Mouse (Mus musculus) MEL (cell line): ENCODE results near the gene Zfp362. TPM values are rescaled to one million over a fixed set of nuclear protein-coding genes. Genes with fewer than 3 reads are reported as not detected.
A peak's percentile ranks its signal among the peaks of the same experiment; 100 is the strongest.

ENCODE experiments used
- DNase-seq: peaks from one replicate; pipeline ENCODE4 v3.0.0; 2011; ENCODE audit warnings: low read depth, low spot score
- H3K27ac ChIP-seq: 2 replicates; pipeline ENCODE4 v1.5.1; 2012; ENCODE audit warnings: low read depth, mild to moderate bottlenecking, control low read depth, low read length, moderate library complexity; ENCODE audit not compliant: control insufficient read depth
- H3K27me3 ChIP-seq, 2 experiments: fragments of 150-350 bp in 1 of 2; sonication (generic) in 1 of 2; 2 replicates each; pipeline ENCODE4 v1.6.1; 2012; ENCODE audit warnings: low read length in 2 of 2, mild to moderate bottlenecking in 2 of 2, improper control_type of control experiment in 1 of 2, moderate library complexity in 1 of 2; ENCODE audit not compliant: insufficient read depth in 2 of 2, control insufficient read depth in 1 of 2
- H3K36me3 ChIP-seq, 2 experiments: 2 replicates each; pipeline ENCODE4 v1.6.1; 2012 to 2014; ENCODE audit warnings: low read length in 2 of 2, improper control_type of control experiment in 1 of 2, inconsistent platforms in 1 of 2, mild to moderate bottlenecking in 1 of 2; ENCODE audit not compliant: insufficient read depth in 2 of 2, control insufficient read depth in 1 of 2
- H3K4me1 ChIP-seq, 2 experiments: fragments of 150-350 bp in 1 of 2; sonication (generic) in 1 of 2; 2 replicates each; pipeline ENCODE4 v1.6.1; 2012; ENCODE audit warnings: low read length in 2 of 2, improper control_type of control experiment in 1 of 2, mild to moderate bottlenecking in 1 of 2; ENCODE audit not compliant: insufficient read depth in 2 of 2, control insufficient read depth in 1 of 2
- H3K4me3 ChIP-seq, 2 experiments: fragments of 150-350 bp in 1 of 2; sonication (generic) in 1 of 2; 2 replicates each; pipeline ENCODE4 v1.5.1; 2012; ENCODE audit warnings: low read depth in 2 of 2, low read length in 2 of 2, mild to moderate bottlenecking in 2 of 2, moderate library complexity in 2 of 2, control low read depth in 1 of 2, improper control_type of control experiment in 1 of 2; ENCODE audit not compliant: control insufficient read depth in 1 of 2, insufficient read depth in 1 of 2
- H3K79me2 ChIP-seq: 2 replicates; pipeline ENCODE4 v1.6.1; 2012; ENCODE audit warnings: mild to moderate bottlenecking, low read length, moderate library complexity; ENCODE audit not compliant: control insufficient read depth, poor library complexity, insufficient read depth
- H3K9ac ChIP-seq: 2 replicates; pipeline ENCODE4 v1.6.1; 2012; ENCODE audit warnings: low read depth, mild to moderate bottlenecking, control low read depth, low read length, moderate library complexity; ENCODE audit not compliant: control insufficient read depth, poor library complexity, severe bottlenecking
- H3K9me3 ChIP-seq: fragments of 150-350 bp; sonication (generic); replicated peaks from 2 replicates; pipeline ENCODE4 v1.6.1; 2012; ENCODE audit warnings: mild to moderate bottlenecking, low read length, improper control_type of control experiment, moderate library complexity; ENCODE audit not compliant: insufficient read depth
- CHD1 ChIP-seq: IDR thresholded peaks from 2 replicates; pipeline ENCODE4 v1.6.1; 2012; ENCODE audit warnings: low read depth, mild to moderate bottlenecking, inconsistent platforms, low read length, improper control_type of control experiment
- E2F4 ChIP-seq: IDR thresholded peaks from 2 replicates; pipeline ENCODE4 v1.6.1; 2011; ENCODE audit warnings: low read depth, low read length, improper control_type of control experiment, borderline replicate concordance
- ELF1 ChIP-seq: IDR thresholded peaks from 2 replicates; pipeline ENCODE4 v1.6.1; 2014; ENCODE audit warnings: low read depth, mild to moderate bottlenecking, inconsistent platforms, low read length, improper control_type of control experiment, moderate library complexity
- EP300 ChIP-seq, 2 experiments: IDR thresholded peaks; 2 replicates each; pipeline ENCODE4 v1.6.1; 2011; ENCODE audit warnings: improper control_type of control experiment in 2 of 2, low read length in 2 of 2, low read depth in 1 of 2, mild to moderate bottlenecking in 1 of 2
- GATA1 ChIP-seq: IDR thresholded peaks from 2 replicates; pipeline ENCODE4 v1.6.1; 2011; ENCODE audit warnings: low read depth, low read length, improper control_type of control experiment
- HCFC1 ChIP-seq: IDR thresholded peaks from 2 replicates; pipeline ENCODE4 v1.6.1; 2012; ENCODE audit warnings: low read depth, mild to moderate bottlenecking, inconsistent platforms, low read length, improper control_type of control experiment, moderate library complexity
- JUND ChIP-seq: IDR thresholded peaks from 2 replicates; pipeline ENCODE4 v1.6.1; 2011; ENCODE audit warnings: low read depth, mild to moderate bottlenecking, improper control_type of control experiment, low read length
- MAZ ChIP-seq: IDR thresholded peaks from 2 replicates; pipeline ENCODE4 v1.6.1; 2012; ENCODE audit warnings: low read depth, mild to moderate bottlenecking, inconsistent platforms, low read length, improper control_type of control experiment
- MEF2A ChIP-seq: IDR thresholded peaks from 2 replicates; pipeline ENCODE4 v1.6.1; 2014; ENCODE audit warnings: low read depth, mild to moderate bottlenecking, inconsistent platforms, low read length, improper control_type of control experiment; ENCODE audit not compliant: poor library complexity, insufficient replicate concordance, severe bottlenecking; ENCODE audit errors: extremely low read depth
- MXI1 ChIP-seq: IDR thresholded peaks from 2 replicates; pipeline ENCODE4 v1.6.1; 2011; ENCODE audit warnings: mild to moderate bottlenecking, low read depth, low read length, improper control_type of control experiment
- MYB ChIP-seq: IDR thresholded peaks from 2 replicates; pipeline ENCODE4 v1.6.1; 2011; ENCODE audit warnings: mild to moderate bottlenecking, low read depth, low read length, improper control_type of control experiment
- POLR2A ChIP-seq, 2 experiments: IDR thresholded peaks; 2 replicates each; pipeline ENCODE4 v1.6.1; 2011 to 2012; ENCODE audit warnings: low read length in 2 of 2, mild to moderate bottlenecking in 2 of 2, control low read depth in 1 of 2, improper control_type of control experiment in 1 of 2, low read depth in 1 of 2, moderate library complexity in 1 of 2; ENCODE audit not compliant: control insufficient read depth in 1 of 2, insufficient read depth in 1 of 2, poor library complexity in 1 of 2
- POLR2AphosphoS2 ChIP-seq: IDR thresholded peaks from 2 replicates; pipeline ENCODE4 v1.6.1; 2011; ENCODE audit warnings: low read length, improper control_type of control experiment
- POLR2AphosphoS5 ChIP-seq: IDR thresholded peaks from 2 replicates; pipeline ENCODE4 v1.6.1; 2012; ENCODE audit warnings: low read depth, borderline replicate concordance, mild to moderate bottlenecking, inconsistent platforms, low read length, moderate library complexity, mixed read lengths
- RAD21 ChIP-seq: IDR thresholded peaks from 2 replicates; pipeline ENCODE4 v1.6.1; 2011; ENCODE audit warnings: mild to moderate bottlenecking, low read depth, low read length, improper control_type of control experiment
- SIN3A ChIP-seq: IDR thresholded peaks from 2 replicates; pipeline ENCODE4 v1.6.1; 2012; ENCODE audit warnings: low read length, improper control_type of control experiment, inconsistent platforms
- SMC3 ChIP-seq: IDR thresholded peaks from 2 replicates; pipeline ENCODE4 v1.6.1; 2011; ENCODE audit warnings: low read depth, low read length, improper control_type of control experiment
- USF1 ChIP-seq: IDR thresholded peaks from 2 replicates; pipeline ENCODE4 v1.6.1; 2014; ENCODE audit warnings: low read depth, mild to moderate bottlenecking, inconsistent platforms, low read length, improper control_type of control experiment, moderate library complexity
- ZC3H11A ChIP-seq: IDR thresholded peaks from 2 replicates; pipeline ENCODE4 v1.6.1; 2012; ENCODE audit warnings: low read depth, mild to moderate bottlenecking, inconsistent platforms, low read length, improper control_type of control experiment
- ZMIZ1 ChIP-seq: IDR thresholded peaks from 2 replicates; pipeline ENCODE4 v1.6.1; 2012; ENCODE audit warnings: low read depth, mild to moderate bottlenecking, inconsistent platforms, low read length, improper control_type of control experiment, moderate library complexity
- ZNF384 ChIP-seq: IDR thresholded peaks from 2 replicates; pipeline ENCODE4 v1.6.1; 2012; ENCODE audit warnings: low read depth, mild to moderate bottlenecking, inconsistent platforms, low read length, improper control_type of control experiment
- polyA plus RNA-seq, 2 experiments: library from polyadenylated mRNA; stranded (reverse) in 1 of 2; unstranded in 1 of 2; fragments of >175 nt in 1 of 2; fragments of >200 nt in 1 of 2; gene quantifications; 2 replicates each; pipeline versions ENCODE4 v1.2.1 to v1.2.4; 2012; ENCODE audit warnings: low replicate concordance in 2 of 2, low read depth in 1 of 2; ENCODE audit not compliant: insufficient read length in 2 of 2, insufficient read depth in 1 of 2, missing spikeins in 1 of 2
- total RNA-seq: library from RNA; depleted of rRNA; stranded (reverse); fragments of 300-350 nt; gene quantifications from 2 replicates; pipeline ENCODE4 v1.2.3, GENCODE M21; 2012

The Zfp362 gene
- total and polyA plus RNA-seq, 3 experiments = 2.4 to 30.1 TPM; not detected in 1

DNA sequence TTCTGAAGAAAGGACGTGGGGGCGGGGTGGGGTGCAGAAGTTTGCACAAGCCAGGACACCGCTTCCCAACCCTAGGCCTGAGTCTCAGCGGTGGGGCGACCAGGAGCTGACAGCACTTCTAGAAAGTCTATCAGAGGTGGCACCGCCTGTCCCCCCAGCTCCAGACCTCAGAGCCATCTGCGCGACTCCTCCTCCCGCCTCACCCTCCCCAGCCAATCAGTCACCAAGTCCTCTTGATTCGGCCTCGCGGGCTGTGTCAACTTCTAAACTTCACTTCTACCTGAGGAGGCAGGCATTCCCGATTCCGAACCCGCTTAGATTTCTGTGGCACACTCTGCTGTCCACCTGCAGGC lies 958 bp upstream of the Zfp362 start (continued):
- peak; percentile 52; the same call in 1 of the 2 replicates for TF ChIP-seq HCFC1
- TF ChIP-seq USF1 = no peak
- no peak for TF ChIP-seq EP300 (IDR thresholded peaks at IDR 0.05; ENCODE audit: low read depth in 1 of 2, low read length in 2 of 2)
- TF ChIP-seq ELF1 = no peak
- TF ChIP-seq MXI1 = 0 out of 2 replicates have a peak, but pooled peaks have one; percentile 36
- no peak for TF ChIP-seq POLR2AphosphoS5
- no peak for TF ChIP-seq ZNF384
- no peak for TF ChIP-seq GATA1
- no peak for TF ChIP-seq MYB
- peak; percentile 65; the same call in 1 of the 2 replicates for TF ChIP-seq ZMIZ1
- TF ChIP-seq POLR2AphosphoS2 = peak; percentile 84
- TF ChIP-seq POLR2A (IDR thresholded peaks at IDR 0.05; ENCODE audit: control insufficient read depth in 1 of 2, insufficient read depth in 1 of 2, low read depth in 1 of 2, low read length in 2 of 2, poor library complexity in 1 of 2) = peak; percentile 35 to 93; a peak in 2 of 4 replicates
- no peak for TF ChIP-seq SMC3
- no peak for TF ChIP-seq CHD1
- TF ChIP-seq RAD21 = no peak
- no peak for TF ChIP-seq ZC3H11A

DNA sequence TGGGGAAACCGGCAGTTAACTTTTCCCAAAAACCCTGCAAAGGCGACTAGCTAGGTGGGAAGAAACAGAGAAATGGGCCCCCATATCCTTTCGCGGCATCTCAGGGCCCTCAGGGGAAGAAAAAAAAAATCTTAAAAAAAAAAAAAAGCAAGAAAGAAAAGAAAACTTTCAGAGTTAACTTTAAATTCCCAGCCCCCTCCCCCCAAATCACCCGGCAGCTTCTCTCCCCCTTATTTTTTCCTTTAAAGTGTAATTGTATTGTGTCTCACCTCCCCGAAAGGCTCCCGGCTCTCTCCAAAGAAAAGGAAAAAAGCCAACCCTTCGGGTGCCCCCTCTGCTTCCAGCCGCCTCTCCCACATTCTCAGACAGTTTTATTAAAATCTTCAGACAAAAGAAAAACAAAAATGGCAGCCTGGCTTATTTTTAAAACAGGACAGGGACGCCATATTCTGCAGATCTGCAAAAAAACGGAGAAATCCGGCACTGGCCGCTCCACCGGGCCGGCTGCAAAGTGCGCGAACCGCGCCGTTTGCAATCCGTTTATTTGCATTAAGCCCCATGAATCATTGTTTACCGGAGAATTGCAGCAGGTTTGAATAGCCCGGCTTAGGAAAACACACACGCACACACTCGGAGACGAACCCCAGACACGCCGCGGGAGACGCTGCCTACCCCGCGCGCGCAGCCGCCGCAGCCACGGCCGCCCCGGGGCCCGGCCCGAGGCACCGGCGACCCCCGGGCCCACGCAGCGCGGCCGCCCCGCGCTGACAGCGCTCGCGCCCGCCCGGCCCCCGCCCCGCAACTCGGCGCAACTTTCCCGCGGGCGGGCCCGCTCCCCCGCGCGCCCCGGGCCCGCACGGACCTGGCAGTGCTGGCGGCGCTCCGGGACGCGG lies 449 bp downstream of the Zfp362 start:
- peak; percentile 64 for DNase-seq
- TF ChIP-seq E2F4 = no peak
- TF ChIP-seq JUND = no peak
- TF ChIP-seq SIN3A = no peak
- no peak for TF ChIP-seq HCFC1
- TF ChIP-seq EP300 (IDR thresholded peaks at IDR 0.05; ENCODE audit: low read depth in 1 of 2, low read length in 2 of 2) = peak in 1 of 2 experiments; percentile 46; a peak in 1 of 4 replicates
- TF ChIP-seq POLR2A (IDR thresholded peaks at IDR 0.05; ENCODE audit: control insufficient read depth in 1 of 2, insufficient read depth in 1 of 2, low read depth in 1 of 2, low read length in 2 of 2, poor library complexity in 1 of 2) = 0 out of 4 replicates have a peak, but pooled peaks of 1 of the 2 experiments have one; percentile 33
- peak; percentile 33; the same call in 1 of the 2 replicates for TF ChIP-seq CHD1
- no peak for TF ChIP-seq MEF2A
- TF ChIP-seq ZNF384 = peak; percentile 60
- TF ChIP-seq MAZ = 0 out of 2 replicates have a peak, but pooled peaks have one; percentile 26
- Histone ChIP-seq H3K9me3 (no peaks in the 10 kb centered on the region), H3K4me3 (peak overlapping the region; percentile 78 to 85), H3K4me1 (peaks cover 8 to 30% of the 10 kb centered on the region in 2 experiments), H3K27me3 (no peaks in the 10 kb centered on the region), H3K79me2 (peaks cover 15% of the 10 kb centered on the region), H3K9ac (peak overlapping the region; percentile 90), H3K27ac (peak overlapping the region; percentile 39), H3K36me3 (peaks cover 0 to 19% of the 10 kb centered on the region in 2 experiments; a peak in 2 of 4 replicates)
